Mouse (Mus musculus): ENCODE measurements around the gene Marcks. TPM values are rescaled to one million over a fixed set of nuclear protein-coding genes. Genes with fewer than 3 reads are reported as not detected.
A peak's percentile ranks its signal among the peaks of the same experiment; 100 is the strongest.

Gene Marcks
- polyA plus RNA-seq (2015; fragmentation: Nextera tagmentation; extraction: Ambion mirVana): 277 and 290 TPM in 2 replicates

GRCm38 (mm10) chr10:37138778-37139442 lies at the start of gene Marcks:
Marcks (minus strand) TSS chr10:37138920.
- Histone ChIP-seq H3K27ac (peak within 1 kb of the TSS; percentile 98), H3K36me3 (peaks cover 22% of the 10 kb centered on the region), H3K9ac (replicated peaks) (peak within 1 kb of the TSS; percentile 98), H3K4me3 (replicated peaks) (peak within 1 kb of the TSS; percentile 99), H3K4me2 (replicated peaks) (peak within 1 kb of the TSS; percentile 64), H3K27me3 (no peaks in the 10 kb centered on the region), H3K4me1 (replicated peaks) (peaks cover 19% of the 10 kb centered on the region), H3K9me3 (no peaks in the 10 kb centered on the region)
- ATAC-seq: peak; percentile 55
- WGBS: under 1% methylated on average over 39 of the region's 39 CpGs

GRCm38 (mm10) chr10:37177071-37177470 lies 38.4 kb upstream of the Marcks start:
- H3K9ac ChIP-seq (replicated peaks): no peak overlapping the region
- no peak overlapping the region for H3K4me3 ChIP-seq (replicated peaks)
- H3K4me1 ChIP-seq (replicated peaks): peaks cover 10% of the 10 kb centered on the region
- 92% methylated on average over 3 of the region's 3 CpGs for WGBS
- H3K9me3 ChIP-seq: no peaks in the 10 kb centered on the region
- H3K27me3 ChIP-seq: no peaks in the 10 kb centered on the region
- no peak for ATAC-seq
- no peak overlapping the region for H3K4me2 ChIP-seq (replicated peaks)
- no peak overlapping the region for H3K27ac ChIP-seq
- H3K36me3 ChIP-seq: no peaks in the 10 kb centered on the region

GRCm38 (mm10) chr10:37172416-37172950 lies 33.8 kb upstream of the Marcks start:
- WGBS: 17% methylated on average over 8 of the region's 8 CpGs
- Histone ChIP-seq H3K27me3 (no peaks in the 10 kb centered on the region), H3K9ac (replicated peaks) (0 out of 2 replicates have a peak overlapping the region, but pooled peaks have one; percentile 32), H3K9me3 (no peaks in the 10 kb centered on the region), H3K4me3 (replicated peaks) (no peak overlapping the region), H3K4me2 (replicated peaks) (peak overlapping the region; percentile 11), H3K36me3 (no peaks in the 10 kb centered on the region), H3K27ac (peak overlapping the region; percentile 73), H3K4me1 (replicated peaks) (peaks cover 28% of the 10 kb centered on the region)
- ATAC-seq: peak; percentile 84

GRCm38 (mm10) chr10:37171711-37172415 lies 33.1 kb upstream of the Marcks start:
- Histone ChIP-seq H3K4me2 (replicated peaks) (peak overlapping the region; percentile 11), H3K9me3 (no peaks in the 10 kb centered on the region), H3K9ac (replicated peaks) (0 out of 2 replicates have a peak overlapping the region, but pooled peaks have one; percentile 32), H3K4me1 (replicated peaks) (peaks cover 28% of the 10 kb centered on the region), H3K27me3 (no peaks in the 10 kb centered on the region), H3K27ac (peak overlapping the region; percentile 73), H3K36me3 (no peaks in the 10 kb centered on the region), H3K4me3 (replicated peaks) (no peak overlapping the region)
- 24% methylated on average over 3 of the region's 3 CpGs for WGBS
- peak; percentile 84 for ATAC-seq

GRCm38 (mm10) chr10:37170878-37171277 lies 32.2 kb upstream of the Marcks start:
- no peak overlapping the region for H3K27ac ChIP-seq
- H3K9ac ChIP-seq (replicated peaks): no peak overlapping the region
- 87% methylated on average over 4 of the region's 4 CpGs for WGBS
- H3K4me2 ChIP-seq (replicated peaks): no peak overlapping the region
- no peaks in the 10 kb centered on the region for H3K9me3 ChIP-seq
- no peaks in the 10 kb centered on the region for H3K36me3 ChIP-seq
- H3K4me1 ChIP-seq (replicated peaks): peaks cover 28% of the 10 kb centered on the region
- no peak for ATAC-seq
- H3K27me3 ChIP-seq: no peaks in the 10 kb centered on the region
- H3K4me3 ChIP-seq (replicated peaks): no peak overlapping the region

GRCm38 (mm10) chr10:37170466-37170865 lies 31.7 kb upstream of the Marcks start:
- H3K36me3 ChIP-seq: no peaks in the 10 kb centered on the region
- no peak overlapping the region for H3K4me3 ChIP-seq (replicated peaks)
- H3K27ac ChIP-seq: no peak overlapping the region
- no peak overlapping the region for H3K9ac ChIP-seq (replicated peaks)
- no peaks in the 10 kb centered on the region for H3K27me3 ChIP-seq
- H3K9me3 ChIP-seq: no peaks in the 10 kb centered on the region
- 77% methylated on average over 4 of the region's 4 CpGs for WGBS
- H3K4me1 ChIP-seq (replicated peaks): peaks cover 28% of the 10 kb centered on the region
- ATAC-seq: no peak
- no peak overlapping the region for H3K4me2 ChIP-seq (replicated peaks)

- H3K4me1 ChIP-seq (replicated peaks): peaks cover 22% of the 10 kb centered on the region
- H3K27me3 ChIP-seq: no peaks in the 10 kb centered on the region
- H3K27ac ChIP-seq: no peak overlapping the region
- no peaks in the 10 kb centered on the region for H3K36me3 ChIP-seq
- no peak for ATAC-seq
- 89% methylated on average over 2 of the region's 2 CpGs for WGBS
- H3K4me3 ChIP-seq (replicated peaks): no peak overlapping the region
- no peak overlapping the region for H3K9ac ChIP-seq (replicated peaks)
- no peak overlapping the region for H3K4me2 ChIP-seq (replicated peaks)
- no peaks in the 10 kb centered on the region for H3K9me3 ChIP-seq
Measured at GRCm38 (mm10) chr10:37167527-37167926, 28.8 kb upstream of the Marcks start.

- ATAC-seq: no peak
- no peak overlapping the region for H3K27ac ChIP-seq
- H3K4me1 ChIP-seq (replicated peaks): no peaks in the 10 kb centered on the region
- no peaks in the 10 kb centered on the region for H3K27me3 ChIP-seq
- H3K4me2 ChIP-seq (replicated peaks): no peak overlapping the region
- H3K9me3 ChIP-seq: no peaks in the 10 kb centered on the region
- no peak overlapping the region for H3K9ac ChIP-seq (replicated peaks)
- H3K4me3 ChIP-seq (replicated peaks): no peak overlapping the region
- H3K36me3 ChIP-seq: no peaks in the 10 kb centered on the region
- WGBS: 90% methylated on average over 3 of the region's 3 CpGs
Measured at GRCm38 (mm10) chr10:37159731-37160130, 21.0 kb upstream of the Marcks start.

- no peak for ATAC-seq
- 87% methylated on average over 5 of the region's 5 CpGs for WGBS
- Histone ChIP-seq H3K4me2 (replicated peaks) (no peak overlapping the region), H3K9me3 (no peaks in the 10 kb centered on the region), H3K27ac (no peak overlapping the region), H3K27me3 (no peaks in the 10 kb centered on the region), H3K9ac (replicated peaks) (no peak overlapping the region), H3K4me3 (replicated peaks) (no peak overlapping the region), H3K36me3 (no peaks in the 10 kb centered on the region), H3K4me1 (replicated peaks) (no peaks in the 10 kb centered on the region)
Measured at GRCm38 (mm10) chr10:37157156-37157555, 18.4 kb upstream of the Marcks start.

- WGBS: 82% methylated on average over 1 of the region's 2 CpGs
- no peak for ATAC-seq
- H3K27ac ChIP-seq: no peak overlapping the region
Measured at GRCm38 (mm10) chr10:37155131-37155530, 16.4 kb upstream of the Marcks start.

GRCm38 (mm10) chr10:37151539-37152271 lies 13.0 kb upstream of the Marcks start:
- H3K9ac ChIP-seq (replicated peaks): no peak overlapping the region
- WGBS: 88% methylated on average over 7 of the region's 7 CpGs
- no peak overlapping the region for H3K4me2 ChIP-seq (replicated peaks)
- no peaks in the 10 kb centered on the region for H3K4me1 ChIP-seq (replicated peaks)
- ATAC-seq: no peak
- H3K9me3 ChIP-seq: no peaks in the 10 kb centered on the region
- no peak overlapping the region for H3K27ac ChIP-seq
- H3K27me3 ChIP-seq: no peaks in the 10 kb centered on the region
- H3K36me3 ChIP-seq: no peaks in the 10 kb centered on the region
- no peak overlapping the region for H3K4me3 ChIP-seq (replicated peaks)

More at GRCm38 (mm10) chr10:37155131-37155530, 16.4 kb upstream of the Marcks start:
- no peak overlapping the region for H3K4me2 ChIP-seq (replicated peaks)
- no peak overlapping the region for H3K4me3 ChIP-seq (replicated peaks)
- no peaks in the 10 kb centered on the region for H3K4me1 ChIP-seq (replicated peaks)
- H3K9ac ChIP-seq (replicated peaks): no peak overlapping the region
- no peaks in the 10 kb centered on the region for H3K27me3 ChIP-seq
- H3K9me3 ChIP-seq: no peaks in the 10 kb centered on the region
- H3K36me3 ChIP-seq: no peaks in the 10 kb centered on the region

- Histone ChIP-seq H3K4me2 (replicated peaks) (no peak overlapping the region), H3K9me3 (no peaks in the 10 kb centered on the region), H3K9ac (replicated peaks) (no peak overlapping the region), H3K4me3 (replicated peaks) (no peak overlapping the region), H3K27ac (no peak overlapping the region), H3K36me3 (no peaks in the 10 kb centered on the region), H3K27me3 (no peaks in the 10 kb centered on the region), H3K4me1 (replicated peaks) (no peaks in the 10 kb centered on the region)
- ATAC-seq: no peak
- 74% methylated on average over 3 of the region's 3 CpGs for WGBS
Measured at GRCm38 (mm10) chr10:37148016-37148415, 9.3 kb upstream of the Marcks start.

All from midbrain, embryonic 13.5 days (tissue).